Mouse (Mus musculus): Measurements from ENCODE around the gene Anapc11. TPM values are rescaled to one million over a fixed set of nuclear protein-coding genes. Genes with fewer than 3 reads are reported as not detected.
A peak's percentile ranks its signal among the peaks of the same experiment; 100 is the strongest.

The Anapc11 gene
- polyA plus RNA-seq, 1 experiment from 2014 or later: 200 TPM

DNA sequence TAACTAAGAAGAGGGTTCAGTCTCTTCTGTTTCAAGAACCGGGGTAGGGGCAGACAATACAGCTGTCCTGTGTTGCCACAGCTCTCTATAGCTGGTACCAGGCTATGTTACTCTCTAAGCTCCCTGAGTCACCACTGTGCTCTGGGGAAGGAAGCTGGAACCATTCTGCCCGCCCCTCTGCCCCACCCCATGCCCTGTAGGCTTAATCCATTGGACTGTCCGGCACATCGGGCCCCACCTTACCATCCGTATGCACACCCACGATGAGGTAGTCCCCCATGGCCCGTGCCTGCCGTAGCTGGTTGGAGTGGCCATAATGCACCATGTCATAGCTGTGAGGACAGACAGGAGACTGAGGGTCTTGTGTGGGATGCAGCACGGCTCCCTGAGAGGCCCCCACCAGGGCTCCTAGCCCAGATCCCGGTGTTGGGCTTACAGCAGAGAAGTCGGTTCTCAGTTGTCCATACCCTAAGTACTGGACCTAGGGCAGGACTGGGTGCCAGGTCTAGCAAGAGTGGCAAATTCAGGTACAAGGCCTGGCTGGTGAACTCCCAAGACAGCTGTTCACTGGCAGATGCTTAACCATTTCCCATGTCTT, 17.5 kb downstream of the Anapc11 start:
- Histone ChIP-seq H3K4me3 (ENCODE audit: low read depth, low read length) (no peak overlapping the region), H3K36me3 (ENCODE audit: control insufficient read depth, insufficient read depth, low read length) (peaks cover 3% of the 10 kb centered on the region; the same call in 1 of the 2 replicates), H3K9ac (ENCODE audit: low read length) (no peak overlapping the region), H3K27me3 (ENCODE audit: control insufficient read depth, insufficient read depth, low read length) (no peaks in the 10 kb centered on the region), H3K4me2 (ENCODE audit: low read depth, low read length, severe bottlenecking) (0 out of 2 replicates have a peak overlapping the region, but pooled peaks have one; percentile 21), H3K4me1 (replicated peaks; ENCODE audit: control insufficient read depth, insufficient read depth, low read length) (peaks cover 11% of the 10 kb centered on the region; the same call in 1 of the 2 replicates), H3K9me3 (ENCODE audit: control insufficient read depth, low read length) (no peaks in the 10 kb centered on the region), H3K27ac (ENCODE audit: low read depth, low read length) (no peak overlapping the region)
- ATAC-seq (replicated peaks; ENCODE audit: low FRiP score) (no peak), DNase-seq (ENCODE audit: low spot score) (no peak)
- 92% methylated on average over 11 of the region's 11 CpGs for WGBS

DNA sequence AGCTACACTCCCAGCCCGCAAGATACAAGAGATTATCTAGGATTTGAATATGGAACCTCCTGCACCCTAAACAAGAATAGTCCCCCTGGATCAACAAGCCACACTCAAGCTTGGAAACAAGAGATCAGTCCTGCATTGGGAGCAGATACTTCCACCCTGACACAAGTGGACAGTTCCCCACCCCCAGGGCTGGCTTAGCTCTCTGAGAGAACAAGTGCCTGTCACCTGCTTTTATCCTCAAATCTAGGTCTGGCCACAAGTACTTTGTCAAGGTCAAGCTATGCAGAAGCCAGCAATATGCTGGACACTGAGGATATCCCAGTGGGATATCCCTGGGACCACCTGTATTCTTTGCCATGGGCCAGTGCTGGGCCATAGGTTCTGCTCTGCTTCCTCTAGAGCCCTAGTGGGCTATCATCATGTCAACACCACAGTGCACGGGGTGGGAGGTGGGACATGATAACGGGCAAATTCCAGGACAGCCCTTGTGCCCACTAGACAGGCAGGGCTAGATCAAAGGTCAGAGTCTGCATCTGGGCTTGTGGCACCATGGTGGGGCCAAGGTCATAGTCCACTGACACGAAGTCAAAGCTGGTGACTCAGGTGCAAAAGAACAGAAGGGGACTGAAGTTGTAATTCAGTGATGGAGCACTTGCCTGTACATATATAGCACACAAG, 18.5 kb downstream of the Anapc11 start:
- H3K4me3 ChIP-seq (ENCODE audit: low read depth, low read length): peak overlapping the region; percentile 79
- 50% methylated on average over 4 of the region's 4 CpGs for WGBS
- ATAC-seq (replicated peaks; ENCODE audit: low FRiP score) (no peak), DNase-seq (ENCODE audit: low spot score) (no peak)
- no peaks in the 10 kb centered on the region for H3K9me3 ChIP-seq (ENCODE audit: control insufficient read depth, low read length)
- no peaks in the 10 kb centered on the region for H3K27me3 ChIP-seq (ENCODE audit: control insufficient read depth, insufficient read depth, low read length)
- peaks cover 11% of the 10 kb centered on the region; the same call in 1 of the 2 replicates for H3K4me1 ChIP-seq (replicated peaks; ENCODE audit: control insufficient read depth, insufficient read depth, low read length)
- peak overlapping the region; percentile 82 for H3K9ac ChIP-seq (ENCODE audit: low read length)
- H3K27ac ChIP-seq (ENCODE audit: low read depth, low read length): no peak overlapping the region
- H3K36me3 ChIP-seq (ENCODE audit: control insufficient read depth, insufficient read depth, low read length): peaks cover 3% of the 10 kb centered on the region; the same call in 1 of the 2 replicates
- H3K4me2 ChIP-seq (ENCODE audit: low read depth, low read length, severe bottlenecking): peak overlapping the region; percentile 82

DNA sequence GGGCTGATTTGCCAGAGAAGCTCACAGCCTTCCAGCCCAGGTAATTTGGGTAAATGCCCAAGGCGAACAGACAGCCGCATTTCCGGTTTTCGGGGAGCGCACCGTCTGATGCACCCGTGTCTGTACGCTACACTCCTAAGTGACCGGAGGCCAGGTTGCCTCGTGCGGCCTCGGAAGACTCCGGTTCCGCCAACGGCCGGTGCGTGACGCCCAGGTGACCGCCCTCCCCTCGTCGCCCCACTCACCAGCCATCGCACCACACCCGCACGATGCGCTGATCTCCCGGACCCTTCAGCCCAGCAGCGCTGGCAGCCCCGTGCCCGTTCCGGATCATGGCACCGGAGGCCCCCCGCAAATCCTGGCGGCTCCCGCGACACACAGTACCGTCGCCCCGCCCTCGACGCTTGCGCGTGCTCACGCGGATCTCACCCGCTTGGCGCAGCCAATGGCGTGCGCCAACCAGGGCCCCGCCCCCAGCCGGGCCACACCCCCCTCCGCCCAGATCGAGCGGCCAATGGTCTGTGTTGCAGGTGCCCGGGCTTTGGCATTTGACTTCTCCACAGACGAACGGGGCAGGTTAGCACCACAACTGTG, 19.4 kb downstream of the Anapc11 start, which contains the start of gene Pcyt2:
Pcyt2 (minus strand) TSS at position 418 of the 594 bp plus-strand sequence.
- Histone ChIP-seq H3K4me1 (replicated peaks; ENCODE audit: control insufficient read depth, insufficient read depth, low read length) (peaks cover 11% of the 10 kb centered on the region; the same call in 1 of the 2 replicates), H3K27me3 (ENCODE audit: control insufficient read depth, insufficient read depth, low read length) (no peaks in the 10 kb centered on the region), H3K9ac (ENCODE audit: low read length) (peak within 1 kb of the TSS; percentile 82), H3K9me3 (ENCODE audit: control insufficient read depth, low read length) (no peaks in the 10 kb centered on the region), H3K4me3 (ENCODE audit: low read depth, low read length) (peak within 1 kb of the TSS; percentile 79), H3K27ac (ENCODE audit: low read depth, low read length) (peak within 1 kb of the TSS; percentile 66; the same call in 1 of the 2 replicates), H3K4me2 (ENCODE audit: low read depth, low read length, severe bottlenecking) (peak within 1 kb of the TSS; percentile 82), H3K36me3 (ENCODE audit: control insufficient read depth, insufficient read depth, low read length) (peaks cover 3% of the 10 kb centered on the region; the same call in 1 of the 2 replicates)
- peak; percentile 94 for DNase-seq (ENCODE audit: low spot score)
- WGBS: under 1% methylated on average over 55 of the region's 56 CpGs
- ATAC-seq (replicated peaks; ENCODE audit: low FRiP score): peak; percentile 95

DNA sequence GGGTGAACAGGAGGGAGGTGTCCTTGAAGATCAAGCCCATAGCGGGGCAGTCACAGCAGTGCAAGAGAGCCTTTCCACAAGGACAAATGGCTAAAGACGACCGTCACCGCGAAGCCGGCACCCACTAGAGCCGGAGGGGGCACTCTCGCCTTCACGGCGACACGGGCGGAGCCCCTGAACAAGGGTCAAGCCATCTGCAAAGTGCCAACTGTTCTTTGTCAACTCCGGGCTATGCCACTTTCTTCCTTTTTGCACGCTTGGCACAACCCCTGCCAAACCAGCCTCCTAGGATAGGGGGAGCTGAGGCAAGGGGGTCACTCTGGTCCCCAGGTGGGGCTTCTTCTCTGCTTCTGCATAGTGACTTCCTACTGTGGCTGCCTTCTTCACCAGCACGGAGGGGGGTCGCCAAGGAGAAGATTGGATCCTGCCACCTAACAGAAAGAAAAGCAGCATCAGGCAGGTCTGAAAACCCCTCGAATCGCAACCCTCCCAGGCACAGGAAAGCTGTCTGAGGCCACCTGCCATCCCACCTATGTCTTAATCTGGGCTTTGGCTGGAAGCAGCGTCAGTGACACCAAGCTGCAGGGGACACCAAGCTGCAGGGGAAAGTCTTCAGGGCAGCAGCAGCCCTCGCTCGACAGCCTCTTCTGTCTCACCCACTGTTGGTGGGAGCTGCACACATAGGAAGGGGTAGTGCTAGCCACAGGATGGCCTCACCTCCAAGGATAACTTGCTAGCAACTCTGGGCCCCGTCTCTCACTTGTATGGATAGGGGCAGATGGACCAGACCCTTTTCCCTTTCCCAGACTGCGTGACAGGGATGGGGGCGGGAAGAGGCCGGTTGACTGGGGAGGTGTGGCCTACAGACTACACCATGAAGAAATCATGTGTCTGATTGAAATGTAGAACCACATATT, 20.7 kb downstream of the Anapc11 start:
- H3K9me3 ChIP-seq (ENCODE audit: control insufficient read depth, low read length): no peaks in the 10 kb centered on the region
- no peak for ATAC-seq (replicated peaks; ENCODE audit: low FRiP score)

DNA sequence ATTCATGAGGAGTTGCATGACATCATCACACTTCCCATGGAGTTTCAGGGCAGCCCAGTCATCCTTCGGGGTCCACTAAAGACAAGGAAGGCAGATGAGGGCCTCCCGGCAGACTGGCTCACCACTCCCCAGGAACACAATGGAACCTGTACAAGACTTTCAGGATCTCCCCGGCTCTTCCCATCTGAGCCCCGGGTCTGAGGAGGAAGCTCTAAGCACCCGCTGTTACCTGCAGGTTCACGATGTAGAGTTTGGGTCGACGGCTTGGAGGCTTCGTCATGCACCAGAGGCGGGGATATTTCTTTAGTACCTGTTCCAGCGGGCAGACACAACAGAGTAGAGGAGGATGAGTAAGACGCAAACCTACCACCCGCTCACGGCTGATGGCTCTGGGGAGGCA, 22.0 kb downstream of the Anapc11 start:
- Histone ChIP-seq H3K9ac (ENCODE audit: low read length) (no peak overlapping the region), H3K9me3 (ENCODE audit: control insufficient read depth, low read length) (no peaks in the 10 kb centered on the region), H3K36me3 (ENCODE audit: control insufficient read depth, insufficient read depth, low read length) (peaks cover 3% of the 10 kb centered on the region; the same call in 1 of the 2 replicates), H3K27ac (ENCODE audit: low read depth, low read length) (no peak overlapping the region), H3K27me3 (ENCODE audit: control insufficient read depth, insufficient read depth, low read length) (no peaks in the 10 kb centered on the region), H3K4me3 (ENCODE audit: low read depth, low read length) (no peak overlapping the region), H3K4me2 (ENCODE audit: low read depth, low read length, severe bottlenecking) (no peak overlapping the region), H3K4me1 (replicated peaks; ENCODE audit: control insufficient read depth, insufficient read depth, low read length) (peaks cover 11% of the 10 kb centered on the region; the same call in 1 of the 2 replicates)
- WGBS: 94% methylated on average over 14 of the region's 14 CpGs
- ATAC-seq (replicated peaks; ENCODE audit: low FRiP score): no peak
- DNase-seq (ENCODE audit: low spot score): no peak

More for the DNA sequence above, 20.7 kb downstream of the Anapc11 start:
- WGBS: 94% methylated on average over 25 of the region's 25 CpGs
- peaks cover 3% of the 10 kb centered on the region; the same call in 1 of the 2 replicates for H3K36me3 ChIP-seq (ENCODE audit: control insufficient read depth, insufficient read depth, low read length)
- no peaks in the 10 kb centered on the region for H3K27me3 ChIP-seq (ENCODE audit: control insufficient read depth, insufficient read depth, low read length)
- no peak overlapping the region for H3K4me2 ChIP-seq (ENCODE audit: low read depth, low read length, severe bottlenecking)
- H3K9ac ChIP-seq (ENCODE audit: low read length): no peak overlapping the region
- no peak overlapping the region for H3K4me3 ChIP-seq (ENCODE audit: low read depth, low read length)
- peaks cover 11% of the 10 kb centered on the region; the same call in 1 of the 2 replicates for H3K4me1 ChIP-seq (replicated peaks; ENCODE audit: control insufficient read depth, insufficient read depth, low read length)
- DNase-seq (ENCODE audit: low spot score): no peak
- H3K27ac ChIP-seq (ENCODE audit: low read depth, low read length): no peak overlapping the region

DNA sequence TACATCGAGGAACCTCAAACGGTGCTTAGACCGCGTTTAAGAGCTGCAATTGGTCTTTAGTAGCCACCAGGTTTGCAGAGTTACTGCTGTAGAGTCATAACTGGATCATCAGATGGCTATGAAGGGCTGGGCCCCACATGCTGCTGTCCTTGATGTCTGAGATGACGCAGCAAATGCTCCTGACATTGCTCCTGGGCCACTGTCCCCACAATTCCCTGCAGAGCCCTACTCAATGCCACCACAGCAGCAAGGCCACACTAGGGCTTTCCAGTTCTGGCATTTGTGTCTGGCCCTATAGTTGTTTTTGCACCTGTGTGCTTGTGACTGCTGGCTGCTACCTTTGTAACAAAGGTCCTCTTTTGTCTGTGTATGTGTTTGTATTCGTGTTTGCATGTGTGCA, 24.6 kb downstream of the Anapc11 start:
- DNase-seq (ENCODE audit: low spot score) (no peak), ATAC-seq (replicated peaks; ENCODE audit: low FRiP score) (no peak)
- H3K27ac ChIP-seq (ENCODE audit: low read depth, low read length): no peak overlapping the region
- H3K27me3 ChIP-seq (ENCODE audit: control insufficient read depth, insufficient read depth, low read length): no peaks in the 10 kb centered on the region
- 90% methylated on average over 6 of the region's 6 CpGs for WGBS
- H3K4me2 ChIP-seq (ENCODE audit: low read depth, low read length, severe bottlenecking): no peak overlapping the region
- no peaks in the 10 kb centered on the region; the same call in 1 of the 2 replicates for H3K4me1 ChIP-seq (replicated peaks; ENCODE audit: control insufficient read depth, insufficient read depth, low read length)
- peaks cover 3% of the 10 kb centered on the region; the same call in 1 of the 2 replicates for H3K36me3 ChIP-seq (ENCODE audit: control insufficient read depth, insufficient read depth, low read length)
- H3K9ac ChIP-seq (ENCODE audit: low read length): no peak overlapping the region
- no peaks in the 10 kb centered on the region for H3K9me3 ChIP-seq (ENCODE audit: control insufficient read depth, low read length)
- H3K4me3 ChIP-seq (ENCODE audit: low read depth, low read length): no peak overlapping the region

DNA sequence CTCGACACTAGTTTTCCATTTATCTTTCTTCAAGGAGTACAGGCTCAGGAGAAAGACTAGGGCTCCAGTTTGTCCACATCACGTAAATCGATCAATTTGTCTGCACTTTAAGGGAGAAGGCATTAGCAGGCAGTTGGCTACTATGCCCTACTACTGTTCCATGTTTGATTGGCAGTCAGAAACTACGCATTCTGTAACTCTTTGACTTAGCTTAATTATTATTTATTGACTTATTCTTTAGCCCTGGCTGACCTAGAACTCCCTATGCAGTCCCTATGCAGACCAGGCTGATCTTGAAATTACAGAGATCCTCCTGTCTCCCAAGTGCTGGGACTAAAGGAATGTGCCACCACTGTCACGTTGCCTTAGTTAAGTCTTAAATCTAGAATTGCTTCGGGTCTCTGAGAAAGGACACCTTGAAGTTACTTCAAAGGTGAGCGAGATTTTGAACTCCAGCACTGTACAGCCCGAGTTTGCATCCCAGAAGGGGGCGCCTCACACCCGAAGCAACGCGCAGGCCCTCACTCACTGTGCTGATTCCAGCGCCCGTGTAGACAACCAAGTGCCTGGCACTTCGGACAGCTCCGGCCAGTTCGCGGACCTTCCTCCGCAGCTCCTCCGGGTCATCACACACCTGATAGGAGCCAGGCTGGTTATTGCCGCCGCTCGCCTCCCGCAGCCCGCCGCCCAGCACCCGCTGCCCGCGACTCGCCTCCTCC, 25.9 kb downstream of the Anapc11 start:
- Histone ChIP-seq H3K27me3 (ENCODE audit: control insufficient read depth, insufficient read depth, low read length) (no peaks in the 10 kb centered on the region), H3K4me1 (replicated peaks; ENCODE audit: control insufficient read depth, insufficient read depth, low read length) (no peaks in the 10 kb centered on the region; the same call in 1 of the 2 replicates), H3K9ac (ENCODE audit: low read length) (peak overlapping the region; percentile 74), H3K9me3 (ENCODE audit: control insufficient read depth, low read length) (no peaks in the 10 kb centered on the region), H3K27ac (ENCODE audit: low read depth, low read length) (peak overlapping the region; percentile 63; the same call in 1 of the 2 replicates), H3K36me3 (ENCODE audit: control insufficient read depth, insufficient read depth, low read length) (peaks cover 4% of the 10 kb centered on the region; the same call in 1 of the 2 replicates), H3K4me2 (ENCODE audit: low read depth, low read length, severe bottlenecking) (peak overlapping the region; percentile 94), H3K4me3 (ENCODE audit: low read depth, low read length) (peak overlapping the region; percentile 97)
- peak; percentile 72 for DNase-seq (ENCODE audit: low spot score)
- peak; percentile 70 for ATAC-seq (replicated peaks; ENCODE audit: low FRiP score)
- 14% methylated on average over 28 of the region's 30 CpGs for WGBS

Data from forebrain, embryonic 11.5 days (tissue).